Mouse (Mus musculus) small intestine, adult 2 months (tissue): ENCODE data around the gene Zfp987.
"Not testable (repeated sequence)": the region's sequence is repeated elsewhere in the genome, so short reads cannot be mapped to it uniquely, and the experiment has no call there.

Source experiments
- CTCF ChIP-seq: fragments of 200-500 bp; IDR thresholded peaks from 2 replicates; pipeline ENCODE4 v1.5.1; 2012; ENCODE audit warnings: low read depth, mild to moderate bottlenecking, control low read depth, inconsistent platforms, low read length, moderate library complexity, mixed read lengths; ENCODE audit not compliant: insufficient replicate concordance, insufficient read length; ENCODE audit errors: extremely low read depth
- POLR2A ChIP-seq: fragments of 200-500 bp; IDR thresholded peaks from 2 replicates; pipeline ENCODE4 v1.6.1; 2012; ENCODE audit warnings: low read depth, mild to moderate bottlenecking, control low read depth, inconsistent platforms, low read length, moderate library complexity

DNA sequence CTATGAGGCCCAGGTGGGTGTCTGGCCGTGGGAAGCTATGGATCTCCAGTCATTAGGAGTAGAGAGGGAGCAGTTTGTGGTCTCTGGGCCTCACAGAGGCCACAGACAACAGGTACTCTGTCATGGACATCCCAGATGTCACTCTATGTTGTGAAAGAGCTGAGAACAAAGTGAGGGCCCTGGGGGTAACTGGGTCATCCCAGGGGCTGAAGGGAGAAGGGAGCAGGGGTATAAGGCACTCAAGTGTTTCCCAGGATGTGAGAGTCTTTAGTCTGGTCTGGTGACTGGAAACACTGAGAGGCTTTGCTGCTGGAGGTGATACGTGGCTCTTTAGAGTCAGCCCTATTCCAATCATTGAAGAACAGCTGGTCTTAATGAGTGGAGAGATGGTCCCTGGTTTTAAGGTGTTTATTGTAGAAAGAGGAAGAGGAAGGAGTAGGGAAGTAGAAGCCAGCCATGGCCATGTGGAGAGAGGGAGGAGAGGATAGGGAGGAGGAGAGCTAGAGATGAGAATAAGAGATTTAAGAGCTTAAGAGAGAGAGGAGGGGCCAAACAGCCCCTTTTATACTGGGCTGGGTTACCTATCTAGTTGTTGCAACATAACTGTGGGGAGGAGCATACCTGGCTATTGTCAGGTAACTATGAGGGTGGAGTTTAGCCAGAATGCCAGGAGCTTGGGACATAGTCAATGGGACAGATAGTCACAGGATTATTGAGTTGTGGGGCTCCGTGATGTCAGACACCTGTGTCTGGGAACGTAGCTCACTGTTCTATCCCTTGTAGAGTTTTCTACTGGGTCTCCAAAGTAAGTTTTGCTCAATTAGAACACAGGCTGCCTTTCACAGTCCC is 76.5 kb downstream of the Zfp987 start:
- not testable (repeated sequence) for TF ChIP-seq CTCF, POLR2A
